Mouse (Mus musculus): ENCODE results near the gene Adamtsl5. TPM values are rescaled to one million over a fixed set of nuclear protein-coding genes. Genes with fewer than 3 reads are reported as not detected.

The Adamtsl5 gene
- polyA plus RNA-seq (2012) = 30.2 and 32.7 TPM in 2 replicates

GRCm38 (mm10) chr10:80348244-80348781 is at the start of gene Adamtsl5:
Gene Adamtsl5, minus strand, starts transcription at chr10:80348412.
- no peak for TF ChIP-seq GATA1 (IDR thresholded peaks at IDR 0.05; ENCODE audit: low read length)

- no peak for TF ChIP-seq GATA1 (IDR thresholded peaks at IDR 0.05; ENCODE audit: low read length)
Measured at GRCm38 (mm10) chr10:80397524-80398173, 49.4 kb upstream of the Adamtsl5 start.

GRCm38 (mm10) chr10:80396822-80397523 is 48.8 kb upstream of the Adamtsl5 start:
- no peak for TF ChIP-seq GATA1 (IDR thresholded peaks at IDR 0.05; ENCODE audit: low read length)

GRCm38 (mm10) chr10:80395025-80395627 is 46.9 kb upstream of the Adamtsl5 start:
- TF ChIP-seq GATA1 (IDR thresholded peaks at IDR 0.05; ENCODE audit: low read length) = no peak

- TF ChIP-seq GATA1 (IDR thresholded peaks at IDR 0.05; ENCODE audit: low read length) = no peak
Measured at GRCm38 (mm10) chr10:80392687-80393086, 44.5 kb upstream of the Adamtsl5 start.

GRCm38 (mm10) chr10:80390697-80391096 is 42.5 kb upstream of the Adamtsl5 start:
- TF ChIP-seq GATA1 (IDR thresholded peaks at IDR 0.05; ENCODE audit: low read length) = no peak

- TF ChIP-seq GATA1 (IDR thresholded peaks at IDR 0.05; ENCODE audit: low read length) = no peak
Measured at GRCm38 (mm10) chr10:80389185-80389708, 41.0 kb upstream of the Adamtsl5 start.

- TF ChIP-seq GATA1 (IDR thresholded peaks at IDR 0.05; ENCODE audit: low read length) = no peak
Measured at GRCm38 (mm10) chr10:80388731-80389130, 40.5 kb upstream of the Adamtsl5 start.

GRCm38 (mm10) chr10:80387522-80387959 is 39.3 kb upstream of the Adamtsl5 start, which contains the start of gene Mex3d:
Gene Mex3d, minus strand, starts transcription at chr10:80387659.
- no peak for TF ChIP-seq GATA1 (IDR thresholded peaks at IDR 0.05; ENCODE audit: low read length)

GRCm38 (mm10) chr10:80386735-80387471 is 38.7 kb upstream of the Adamtsl5 start:
- no peak for TF ChIP-seq GATA1 (IDR thresholded peaks at IDR 0.05; ENCODE audit: low read length)

- no peak for TF ChIP-seq GATA1 (IDR thresholded peaks at IDR 0.05; ENCODE audit: low read length)
Measured at GRCm38 (mm10) chr10:80385811-80386734, 37.9 kb upstream of the Adamtsl5 start.

- no peak for TF ChIP-seq GATA1 (IDR thresholded peaks at IDR 0.05; ENCODE audit: low read length)
Measured at GRCm38 (mm10) chr10:80385310-80385709, 37.1 kb upstream of the Adamtsl5 start.

GRCm38 (mm10) chr10:80384709-80385108 is 36.5 kb upstream of the Adamtsl5 start:
- no peak for TF ChIP-seq GATA1 (IDR thresholded peaks at IDR 0.05; ENCODE audit: low read length)

GRCm38 (mm10) chr10:80384115-80384639 is 36.0 kb upstream of the Adamtsl5 start:
- no peak for TF ChIP-seq GATA1 (IDR thresholded peaks at IDR 0.05; ENCODE audit: low read length)

Data from G1E-ER4 (cell line).